Mouse (Mus musculus) granulocyte monocyte progenitor cell, adult 5-6 weeks (primary cell): ENCODE results near the gene Scimp. TPM values are rescaled to one million over a fixed set of nuclear protein-coding genes. Genes with fewer than 3 reads are reported as not detected.
A peak's percentile ranks its signal among the peaks of the same experiment; 100 is the strongest.
"Not testable (repeated sequence)": the region's sequence is repeated elsewhere in the genome, so short reads cannot be mapped to it uniquely, and the experiment has no call there.

Experiments
- ATAC-seq: replicated peaks from 2 replicates; pipeline ENCODE4 v1.8.0; 2016; ENCODE audit warnings: mild to moderate bottlenecking, moderate TSS enrichment, inconsistent platforms; ENCODE audit not compliant: poor library complexity, severe bottlenecking
- total RNA-seq, 2 experiments: library from RNA; stranded (forward) in 1 of 2; stranded (reverse) in 1 of 2; fragments of 200-712, 200-1000 nt in 1 of 2; fragments of >200 nt in 1 of 2; fragmentation: Nextera tagmentation in 1 of 2; gene quantifications; 2 replicates each; pipeline ENCODE4 v1.2.3; 2014 to 2017

The Scimp gene
- total RNA-seq, 2 experiments from 2014 or later = not detected

GRCm38 (mm10) chr11:70815071-70815470, 2.7 kb upstream of the Scimp start:
- ATAC-seq = no peak

DNA sequence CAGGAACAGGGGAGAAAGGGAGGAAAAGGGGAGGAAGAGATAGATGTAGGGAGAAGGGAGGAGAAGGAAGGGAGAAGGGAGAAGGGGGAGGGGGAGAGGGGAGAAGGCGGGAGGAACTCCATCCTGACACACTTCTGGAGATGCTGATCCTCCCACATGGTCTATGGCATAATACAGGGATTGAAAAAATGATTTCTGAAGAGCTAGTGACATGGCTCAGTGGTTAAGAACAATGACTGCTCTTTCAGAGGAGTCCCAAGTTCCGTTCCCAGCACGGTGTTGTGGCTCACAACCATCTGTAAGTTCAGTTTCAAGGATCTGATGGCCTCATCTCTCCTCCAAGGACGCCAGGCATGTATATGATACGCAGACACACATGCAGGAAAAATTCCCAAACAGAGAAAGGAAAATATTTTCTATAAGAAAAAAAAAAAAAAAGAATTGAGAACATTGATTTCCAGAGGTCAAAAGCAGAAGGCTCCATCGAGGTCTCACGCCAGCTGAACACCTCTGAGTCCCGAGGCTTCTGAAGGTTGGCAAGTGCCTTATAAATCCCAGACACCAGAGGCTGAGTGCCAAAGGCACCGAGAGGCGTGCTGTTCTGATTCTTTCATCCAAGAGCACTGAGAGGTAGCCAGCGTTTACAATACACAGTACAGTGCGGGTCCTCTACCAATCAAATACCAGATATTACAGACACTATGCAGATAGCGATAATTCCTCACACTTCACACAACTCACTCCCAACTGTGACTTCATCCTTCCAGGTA, 730 bp downstream of the Scimp start:
- ATAC-seq = no peak

GRCm38 (mm10) chr11:70811041-70811440, 1.3 kb downstream of the Scimp start:
- ATAC-seq = no peak

- no peak for ATAC-seq
These were observed 3.4 kb downstream of the Scimp start for GRCm38 (mm10) chr11:70809011-70809410.

GRCm38 (mm10) chr11:70808101-70808500, 4.3 kb downstream of the Scimp start:
- no peak for ATAC-seq

GRCm38 (mm10) chr11:70807630-70808029, 4.8 kb downstream of the Scimp start:
- no peak for ATAC-seq

DNA sequence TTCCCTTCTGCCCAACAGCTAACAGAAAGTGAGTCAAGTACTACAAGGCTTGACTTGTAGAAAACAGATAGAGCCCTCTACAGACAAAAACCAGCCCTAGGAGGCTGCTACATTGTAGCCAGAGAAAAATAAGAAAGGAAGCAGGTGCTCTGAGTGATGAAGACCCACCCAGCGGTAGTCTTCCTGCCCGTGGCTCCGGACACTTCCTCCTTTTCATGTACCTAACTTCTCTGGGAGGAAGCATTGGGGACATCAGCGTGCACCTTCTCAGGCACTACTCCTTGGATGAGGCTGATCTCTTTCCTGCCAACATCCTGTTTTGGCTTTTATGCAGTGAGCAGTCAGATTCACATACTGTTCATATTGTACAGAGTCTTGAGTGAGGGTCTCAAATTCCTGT, 5.7 kb downstream of the Scimp start:
- no peak for ATAC-seq

DNA sequence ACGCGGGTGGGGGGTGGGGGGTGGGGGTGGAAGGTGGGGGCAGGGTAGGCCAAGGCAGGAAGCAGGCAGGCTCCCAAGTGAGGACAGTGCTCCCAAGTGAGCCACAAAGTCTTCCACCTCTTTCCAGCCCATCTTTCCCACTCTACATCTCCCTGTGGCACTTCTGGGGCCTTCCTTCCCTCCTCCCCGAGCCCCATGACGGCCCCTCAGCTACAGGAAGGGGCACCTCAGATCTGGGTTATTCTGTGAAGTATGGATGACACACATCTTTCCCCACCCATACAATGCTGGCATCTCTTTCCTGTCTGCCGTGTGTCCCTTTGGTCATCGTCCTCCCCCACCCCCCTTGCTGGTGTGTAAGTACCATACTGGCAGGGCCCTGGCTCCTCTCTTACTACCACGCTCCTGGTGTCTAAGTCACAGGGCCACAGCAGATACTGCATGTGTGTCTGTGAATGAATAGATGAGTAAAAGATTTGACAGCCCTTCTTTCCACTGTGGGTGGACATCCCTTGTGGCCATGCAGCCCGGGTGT, 6.7 kb downstream of the Scimp start:
- ATAC-seq = no peak

DNA sequence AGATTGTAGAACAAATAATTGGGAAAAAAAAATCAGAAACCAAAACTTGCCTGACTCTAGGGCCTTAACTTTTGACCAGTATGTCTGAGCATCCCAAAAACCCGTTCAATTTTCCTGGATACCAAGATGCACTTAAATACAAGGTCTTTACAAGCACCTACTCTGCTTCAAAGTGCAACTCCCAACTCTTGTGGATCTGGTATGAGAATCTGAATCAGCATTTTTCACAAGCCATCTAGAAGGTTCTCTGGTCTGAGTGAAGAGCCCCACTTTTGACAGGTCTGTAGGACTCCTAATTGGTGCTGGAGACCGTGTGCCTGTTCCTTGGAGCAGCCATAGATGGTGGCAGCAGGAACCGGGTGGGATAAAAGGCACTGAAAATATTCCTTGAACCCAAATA, 8.0 kb downstream of the Scimp start:
- no peak for ATAC-seq

DNA sequence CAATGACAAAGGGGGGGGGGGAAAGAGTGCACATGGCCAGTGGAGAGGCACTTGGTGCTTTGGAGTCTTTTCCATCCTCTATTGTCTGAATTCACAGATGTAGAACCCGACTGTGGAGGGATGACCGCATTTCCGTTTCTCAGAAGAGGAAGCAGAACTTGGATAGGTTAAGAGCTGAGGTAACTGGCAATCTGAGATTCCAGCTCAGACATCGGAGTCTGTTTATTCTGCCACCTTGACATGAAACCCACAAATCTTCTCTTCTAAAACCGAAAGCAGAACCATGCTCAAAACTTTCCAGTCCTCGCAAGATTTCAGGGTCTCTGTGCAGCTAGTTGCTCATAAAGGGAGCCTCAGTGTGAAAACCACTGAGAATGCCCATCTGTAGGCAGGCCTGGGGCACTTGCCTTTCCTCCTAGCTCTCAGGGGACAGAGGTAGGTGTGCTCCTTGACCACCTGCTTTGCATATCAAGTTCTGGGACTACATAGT, 8.6 kb downstream of the Scimp start:
- ATAC-seq = peak; percentile 87

DNA sequence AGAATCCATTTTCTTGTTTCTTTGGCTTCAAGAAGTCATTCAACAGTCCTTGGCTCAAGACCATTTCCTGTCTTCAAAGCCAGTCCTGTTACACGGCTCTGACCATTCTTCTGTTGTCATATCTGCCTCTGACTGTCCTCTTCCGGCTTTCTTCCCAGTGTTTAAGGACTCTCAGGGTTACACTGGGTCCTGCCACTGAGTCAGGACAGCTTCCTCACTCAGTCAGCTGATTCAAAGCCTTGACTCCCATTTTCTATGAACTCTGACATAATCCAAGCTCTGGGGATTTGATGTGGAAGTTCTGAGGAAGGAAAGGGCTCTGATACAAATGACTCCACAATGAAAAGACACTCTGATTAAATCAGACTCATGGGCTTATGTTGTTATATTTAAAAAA, 9.5 kb downstream of the Scimp start:
- no peak for ATAC-seq

GRCm38 (mm10) chr11:70802208-70802864, 10.1 kb downstream of the Scimp start:
- no peak for ATAC-seq

DNA sequence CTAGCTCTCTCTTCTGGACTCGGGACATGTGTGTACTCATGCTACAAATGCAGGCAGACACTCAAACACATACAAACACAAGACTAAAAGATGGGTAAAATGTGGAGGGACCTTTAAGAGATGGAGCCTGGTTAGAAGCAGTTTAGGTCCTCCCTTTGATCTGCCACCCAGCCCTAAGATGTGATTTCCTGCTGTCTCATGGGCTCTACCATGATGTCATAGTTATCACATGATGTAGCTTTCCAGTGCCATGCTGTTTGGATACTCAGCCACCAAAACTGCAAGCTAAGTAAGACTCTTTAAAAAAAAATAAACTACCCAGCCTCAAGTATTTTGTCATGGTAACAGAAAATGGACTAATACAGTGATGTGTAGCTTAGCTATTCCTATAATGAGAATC, 20.0 kb downstream of the Scimp start:
- no peak for ATAC-seq

DNA sequence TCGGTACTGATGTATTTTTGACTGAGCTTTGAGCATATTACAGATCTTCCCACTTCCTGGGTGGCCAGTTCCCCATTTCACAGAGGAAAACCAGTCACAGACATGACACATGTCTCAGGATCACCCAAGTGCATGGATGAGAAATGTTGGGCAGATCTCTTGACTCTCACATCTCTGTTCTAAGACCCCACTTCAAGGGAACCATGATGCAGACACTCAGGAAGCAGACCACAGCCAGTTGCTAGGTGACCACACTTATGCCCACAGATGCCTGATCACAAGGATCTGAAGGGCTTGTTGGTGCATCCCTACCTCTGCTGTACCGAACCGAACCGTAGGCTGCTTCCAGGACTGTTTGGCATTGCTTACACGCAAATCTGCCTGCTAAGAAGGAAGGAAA, 20.7 kb downstream of the Scimp start:
- peak; percentile 23 for ATAC-seq

- ATAC-seq = no peak
These were observed 21.4 kb downstream of the Scimp start for GRCm38 (mm10) chr11:70790874-70791551.

- no peak for ATAC-seq
These were observed 22.0 kb downstream of the Scimp start for GRCm38 (mm10) chr11:70790426-70790825.

GRCm38 (mm10) chr11:70788972-70789655, 23.3 kb downstream of the Scimp start:
- ATAC-seq = peak; percentile 49

GRCm38 (mm10) chr11:70787052-70787451, 25.3 kb downstream of the Scimp start:
- peak; percentile 74 for ATAC-seq

DNA sequence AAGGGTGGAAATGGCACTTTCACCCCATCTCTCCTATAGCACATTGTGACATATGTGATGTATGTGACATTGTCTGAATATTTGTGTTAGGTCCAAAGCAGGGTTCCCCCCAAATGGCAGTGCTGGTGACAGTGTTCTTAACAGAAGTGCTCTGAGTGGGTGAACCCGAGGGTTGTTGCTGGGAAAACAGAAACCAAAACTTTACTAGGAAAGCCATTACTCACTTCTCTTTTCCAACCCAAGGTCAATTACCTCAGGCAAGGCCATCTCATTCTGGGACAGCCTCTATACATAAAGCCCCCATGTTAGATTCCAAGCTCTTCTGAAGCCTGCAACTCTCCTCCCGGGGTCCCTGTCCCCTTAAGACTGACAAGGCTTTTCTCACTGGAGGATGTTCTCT, 26.5 kb downstream of the Scimp start:
- peak; percentile 46 for ATAC-seq

GRCm38 (mm10) chr11:70778058-70778457, 34.3 kb downstream of the Scimp start:
- ATAC-seq = not testable (repeated sequence)
